Mouse (Mus musculus) testis, adult 2 months (tissue): ENCODE measurements at regions not wholly inside any gene's neighbourhood (a gene's known extent, or its start where the extent isn't known, plus 50 kb on each side); places are given as distances from the start of the nearest gene placed in this dataset.

ENCODE experiments used
- CTCF ChIP-seq: fragments of 200-500 bp; IDR thresholded peaks from 2 replicates; pipeline ENCODE4 v1.5.1; 2012; ENCODE audit warnings: low read depth, mild to moderate bottlenecking, inconsistent platforms, low read length, moderate library complexity; ENCODE audit not compliant: control insufficient read depth, insufficient read depth, insufficient replicate concordance
- POLR2A ChIP-seq: fragments of 200-500 bp; IDR thresholded peaks from 2 replicates; pipeline ENCODE4 v1.6.1; 2012; ENCODE audit warnings: low read depth, mild to moderate bottlenecking, inconsistent platforms, low read length, moderate library complexity; ENCODE audit not compliant: control insufficient read depth

GRCm38 (mm10) chr1:166812920-166813439, 131.3 kb upstream of the Fmo9 start:
- TF ChIP-seq CTCF (no peak), POLR2A (no peak)
